Mouse (Mus musculus): ENCODE data around the gene Traip.

Traip gene

DNA sequence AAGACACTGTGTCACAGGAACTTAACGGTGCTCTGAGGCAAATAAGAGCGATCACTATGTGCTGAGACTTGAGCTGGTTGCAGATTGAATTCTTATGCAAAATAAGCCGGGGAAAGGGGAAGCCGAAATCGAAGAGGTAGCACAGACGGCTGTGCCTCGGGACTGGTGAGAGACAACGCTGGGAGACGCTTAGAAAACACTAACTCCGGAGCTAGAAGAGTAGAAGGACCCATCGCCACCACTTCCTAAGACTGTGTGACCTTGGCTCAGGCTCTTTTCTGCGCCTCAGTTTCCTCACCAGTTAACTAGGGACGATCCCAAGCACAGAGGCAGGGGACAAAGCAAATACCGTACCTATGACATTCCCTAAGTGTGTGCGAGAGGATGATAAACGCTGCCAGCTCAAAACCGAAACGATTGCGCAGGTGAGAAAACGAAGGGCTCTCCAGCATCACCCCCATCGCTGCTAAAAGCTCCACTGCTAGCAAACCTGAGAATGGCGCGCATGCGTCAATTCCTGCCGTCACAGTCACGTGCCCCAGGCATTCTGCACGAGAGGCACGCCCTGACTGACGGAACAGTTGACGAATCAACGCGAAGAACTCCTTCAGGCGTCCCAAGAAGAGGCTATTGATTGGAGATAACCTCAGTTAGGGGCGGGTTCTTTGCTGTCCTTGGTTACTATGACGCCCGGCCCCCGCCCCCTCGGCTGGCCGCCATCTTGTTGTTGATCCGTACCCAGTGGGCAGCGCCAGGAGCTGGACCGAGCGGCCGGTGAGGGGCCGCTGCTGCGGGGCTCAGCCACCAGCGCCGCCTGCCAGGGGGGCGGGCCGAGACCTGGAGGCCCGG is 52.2 kb downstream of the Traip start, which contains the start of gene Ip6k1:
Gene Ip6k1, plus strand, starts transcription at position 580 of the 849 bp plus-strand sequence.
- WGBS = under 1% methylated on average over 51 of the region's 51 CpGs

DNA sequence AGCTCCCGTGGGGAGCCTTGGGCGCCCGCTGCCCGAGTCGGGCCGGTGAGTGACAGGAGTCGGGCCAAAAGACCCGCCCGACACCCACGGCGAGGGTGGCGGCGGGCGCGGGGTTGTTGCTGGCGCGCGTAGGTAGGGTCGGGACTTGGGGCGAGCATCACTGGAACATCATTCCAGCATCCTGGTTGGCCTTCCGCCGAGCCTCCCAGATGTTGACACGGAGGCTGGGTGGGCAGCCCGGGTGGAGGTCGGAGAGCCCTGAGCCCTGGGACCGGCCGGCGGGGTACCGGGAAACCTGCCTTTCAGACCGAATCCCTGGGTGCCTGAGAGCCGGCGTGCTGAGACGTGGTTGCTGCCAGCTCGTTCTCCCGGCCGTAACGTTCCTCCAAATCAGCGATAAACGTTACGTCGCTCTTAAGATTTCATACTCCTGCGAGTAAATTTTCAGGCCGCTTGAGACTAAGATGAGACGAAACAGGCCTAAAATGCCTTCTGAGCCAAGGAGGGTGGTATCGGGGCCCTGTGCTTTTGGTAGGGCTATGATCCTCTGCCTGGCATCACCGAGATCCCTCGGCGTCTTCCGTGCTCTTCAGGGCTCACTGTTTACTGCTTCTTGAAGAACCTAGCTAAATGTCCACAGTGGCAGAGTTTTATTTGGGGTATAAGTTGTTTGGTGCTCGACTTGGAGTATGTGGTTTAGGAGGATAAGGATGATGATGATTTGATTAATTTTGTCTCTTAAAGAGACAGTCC is 53.0 kb downstream of the Traip start:
- WGBS = 1% methylated on average over 50 of the region's 50 CpGs

DNA sequence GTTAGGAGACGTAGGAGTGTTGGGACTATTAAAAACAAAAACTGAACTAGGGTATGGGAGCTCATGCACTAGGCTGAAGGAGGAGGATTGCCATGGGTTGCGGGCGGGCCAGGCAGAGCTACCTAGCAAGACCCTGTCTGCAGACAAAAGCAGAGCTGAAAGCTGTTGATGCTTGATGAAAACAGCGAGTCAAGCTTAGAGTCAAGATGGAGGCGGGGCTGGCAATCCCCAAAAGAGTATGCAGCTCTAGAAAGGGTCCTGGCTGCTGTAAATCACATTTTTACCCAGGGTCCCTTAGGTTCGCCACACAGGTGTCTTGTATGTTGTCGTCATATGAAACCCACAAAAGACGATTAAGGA is 53.6 kb downstream of the Traip start:
- 9% methylated on average over 8 of the region's 8 CpGs for WGBS

DNA sequence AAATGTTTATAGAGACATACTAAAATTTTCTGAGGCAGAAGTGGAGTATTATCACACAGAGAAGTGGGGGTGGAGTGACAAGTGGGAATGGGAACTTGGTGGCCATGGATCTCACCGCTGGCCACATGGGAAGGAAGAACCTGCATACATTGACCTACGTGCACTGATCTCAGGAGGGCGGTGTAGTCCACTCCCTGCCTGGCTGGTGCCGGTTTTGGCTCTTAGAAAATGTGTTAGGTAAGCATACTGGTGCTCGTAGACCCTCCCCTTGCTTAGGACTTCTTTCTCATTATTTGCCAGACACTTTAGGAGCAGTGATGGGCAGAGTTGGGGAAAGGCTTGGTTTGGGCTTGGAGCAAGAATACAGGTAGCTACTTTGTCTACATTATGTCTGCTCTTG is 58.1 kb downstream of the Traip start:
- WGBS = 61% methylated on average over 5 of the region's 5 CpGs

DNA sequence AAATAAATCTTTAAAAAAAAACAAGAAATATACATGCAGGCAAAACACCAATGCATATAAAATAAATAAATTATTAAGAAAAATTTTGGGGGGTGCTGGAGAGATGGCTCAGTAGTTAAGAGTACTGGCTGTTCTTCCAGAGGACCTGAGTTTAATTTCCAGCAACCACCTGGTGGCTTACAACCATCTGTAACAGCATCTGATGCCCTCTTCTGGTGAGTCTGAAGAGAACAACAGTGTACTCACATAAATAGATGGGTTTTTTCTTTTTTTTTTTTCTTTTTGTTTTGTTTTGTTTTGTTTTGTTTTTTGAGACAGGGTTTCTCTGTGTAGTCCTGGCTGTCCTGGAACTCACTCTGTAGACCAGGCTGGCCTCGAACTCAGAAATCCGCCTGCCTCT is 63.6 kb downstream of the Traip start:
- 98% methylated on average over 2 of the region's 2 CpGs for WGBS

DNA sequence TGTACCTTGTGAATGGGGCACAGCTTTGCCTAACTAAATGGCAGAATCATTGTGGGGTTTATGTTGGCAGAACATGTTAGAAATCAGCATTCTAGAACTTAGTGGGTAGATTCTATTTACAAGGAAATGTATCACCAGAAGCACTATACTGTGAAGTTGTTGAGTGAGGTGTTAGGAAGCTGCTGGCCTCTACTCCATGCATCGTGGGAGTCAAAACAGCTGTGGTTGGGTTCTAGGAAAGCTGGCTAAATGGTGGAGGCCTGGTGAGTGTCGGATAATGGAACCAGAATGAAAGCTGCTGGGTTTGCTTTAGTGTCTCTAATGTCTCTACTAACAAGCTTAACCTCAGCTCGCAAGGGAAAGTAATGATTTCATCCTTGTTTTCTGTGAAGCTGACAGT is 67.2 kb downstream of the Traip start:
- WGBS = 33% methylated on average over 3 of the region's 3 CpGs

DNA sequence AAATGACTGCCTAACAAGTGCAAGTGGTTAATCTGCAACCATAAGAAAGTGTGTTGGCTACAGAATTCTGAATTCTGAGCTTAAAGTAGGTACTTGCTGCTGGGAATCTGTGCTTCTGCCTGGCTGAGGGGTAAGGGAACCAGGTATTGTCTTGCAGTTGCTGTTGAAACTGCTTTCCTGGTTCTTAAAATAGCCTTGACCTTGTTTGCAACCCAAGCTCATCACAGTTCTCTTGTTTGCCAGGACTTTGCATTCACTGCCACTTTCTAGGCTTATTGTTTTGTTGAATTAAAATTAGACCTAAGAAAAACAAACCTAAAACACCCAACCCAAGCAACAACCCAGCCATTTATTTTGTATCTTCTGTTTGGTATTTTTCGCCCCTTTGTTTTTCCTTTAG is 70.8 kb downstream of the Traip start:
- WGBS = 71% methylated on average over 1 of the region's 1 CpGs
